Mouse (Mus musculus): ENCODE data around the gene Syt2.

- no peak for TF ChIP-seq GATA1 (IDR thresholded peaks at IDR 0.05; ENCODE audit: low read length)
- TF ChIP-seq TAL1 (IDR thresholded peaks at IDR 0.05; ENCODE audit: low read length), result no peak
Observed at GRCm38 (mm10) chr1:134754818-134755217, 108.3 kb downstream of the Syt2 start.

All from erythroblast, embryonic 14.5 days (primary cell).